Mouse (Mus musculus) CH12.LX (cell line): ENCODE results near the gene Hamp2. TPM values are rescaled to one million over a fixed set of nuclear protein-coding genes. Genes with fewer than 3 reads are reported as not detected.

Experiments
- DNase-seq: peaks from one replicate; pipeline ENCODE4 v3.0.0-alpha.2; 2013; ENCODE audit errors: extremely low read depth
- H3K27ac ChIP-seq: 2 replicates; pipeline ENCODE4 v1.5.1; 2012; ENCODE audit warnings: low read depth, mild to moderate bottlenecking, control low read depth, moderate library complexity; ENCODE audit not compliant: insufficient read depth
- H3K27me3 ChIP-seq: replicated peaks from 2 replicates; pipeline ENCODE3; 2012; ENCODE audit warnings: inconsistent platforms
- H3K36me3 ChIP-seq, 2 experiments: replicated peaks in 1 of 2; 2 replicates each; pipeline versions ENCODE3 to v1.6.1; 2012; ENCODE audit warnings: inconsistent platforms in 1 of 2, low read length in 1 of 2, mild to moderate bottlenecking in 1 of 2, mixed read lengths in 1 of 2, moderate library complexity in 1 of 2; ENCODE audit not compliant: control insufficient read depth in 1 of 2, insufficient read depth in 1 of 2
- H3K4me1 ChIP-seq, 2 experiments: 2 replicates each; pipeline ENCODE4 v1.6.1; 2012; ENCODE audit warnings: inconsistent platforms in 1 of 2, moderate library complexity in 1 of 2; ENCODE audit not compliant: insufficient read depth in 2 of 2, control insufficient read depth in 1 of 2
- H3K4me2 ChIP-seq: 2 replicates; pipeline ENCODE4 v1.6.1; 2012; ENCODE audit warnings: low read depth, mild to moderate bottlenecking, control low read depth; ENCODE audit not compliant: poor library complexity, insufficient read depth, severe bottlenecking
- H3K4me3 ChIP-seq, 3 experiments: fragments of 150-350 bp in 1 of 3; sonication (generic) in 1 of 3; replicated peaks in 1 of 3; 2 replicates each; pipeline versions ENCODE3 to v1.5.1; 2011 to 2012; ENCODE audit warnings: low read depth in 2 of 3, low read length in 2 of 3, mild to moderate bottlenecking in 2 of 3, moderate library complexity in 2 of 3, control low read depth in 1 of 3, improper control_type of control experiment in 1 of 3, inconsistent platforms in 1 of 3, mixed read lengths in 1 of 3; ENCODE audit not compliant: poor library complexity in 1 of 3
- H3K79me2 ChIP-seq: replicated peaks from 2 replicates; pipeline ENCODE4 v1.6.1; 2012; ENCODE audit warnings: mild to moderate bottlenecking, moderate library complexity; ENCODE audit not compliant: control insufficient read depth, poor library complexity, insufficient read depth, severe bottlenecking; ENCODE audit errors: extremely low read depth
- H3K9ac ChIP-seq: 2 replicates; pipeline ENCODE4 v1.6.1; 2012; ENCODE audit warnings: low read depth, mild to moderate bottlenecking, control low read depth, moderate library complexity; ENCODE audit not compliant: insufficient read depth
- H3K9me3 ChIP-seq: replicated peaks from 2 replicates; pipeline ENCODE3; 2012; ENCODE audit warnings: low read length, inconsistent platforms, mixed read lengths
- BHLHE40 ChIP-seq: IDR thresholded peaks from 2 replicates; pipeline ENCODE4 v1.6.1; 2011; ENCODE audit warnings: mild to moderate bottlenecking, low read depth, low read length, improper control_type of control experiment
- CTCF ChIP-seq, 2 experiments: IDR thresholded peaks in 1 of 2; conservative IDR thresholded peaks in 1 of 2; 2 replicates each; pipeline ENCODE4 v1.5.1; 2011 to 2012; ENCODE audit warnings: low read depth in 2 of 2, low read length in 2 of 2, improper control_type of control experiment in 1 of 2, inconsistent platforms in 1 of 2, mild to moderate bottlenecking in 1 of 2, moderate library complexity in 1 of 2
- E2F4 ChIP-seq: IDR thresholded peaks from 2 replicates; pipeline ENCODE4 v1.6.1; 2011; ENCODE audit warnings: low read depth, low read length, improper control_type of control experiment; ENCODE audit not compliant: insufficient replicate concordance
- HCFC1 ChIP-seq: IDR thresholded peaks from 2 replicates; pipeline ENCODE4 v1.6.1; 2012; ENCODE audit warnings: low read depth, mild to moderate bottlenecking, inconsistent platforms, low read length, improper control_type of control experiment
- JUN ChIP-seq: IDR thresholded peaks from 2 replicates; pipeline ENCODE4 v1.6.1; 2011; ENCODE audit warnings: low read depth, mild to moderate bottlenecking, low read length, improper control_type of control experiment, moderate library complexity; ENCODE audit not compliant: insufficient read depth
- JUND ChIP-seq: conservative IDR thresholded peaks from 2 replicates; pipeline ENCODE4 v1.6.1; 2011; ENCODE audit warnings: low read depth, low read length, improper control_type of control experiment
- KAT2A ChIP-seq: IDR thresholded peaks from 2 replicates; pipeline ENCODE4 v1.6.1; 2012; ENCODE audit warnings: low read length, improper control_type of control experiment, inconsistent platforms; ENCODE audit not compliant: insufficient replicate concordance
- MAFK ChIP-seq: IDR thresholded peaks from 2 replicates; pipeline ENCODE4 v1.6.1; 2011; ENCODE audit warnings: low read length, improper control_type of control experiment; ENCODE audit not compliant: insufficient replicate concordance
- MAX ChIP-seq: IDR thresholded peaks from 2 replicates; pipeline ENCODE4 v1.6.1; 2011; ENCODE audit warnings: low read length, improper control_type of control experiment
- MAZ ChIP-seq: IDR thresholded peaks from 2 replicates; pipeline ENCODE4 v1.6.1; 2012; ENCODE audit warnings: low read depth, mild to moderate bottlenecking, inconsistent platforms, low read length, improper control_type of control experiment, moderate library complexity
- MXI1 ChIP-seq: IDR thresholded peaks from 2 replicates; pipeline ENCODE4 v1.6.1; 2011; ENCODE audit warnings: mild to moderate bottlenecking, low read depth, low read length, improper control_type of control experiment
- MYC ChIP-seq: IDR thresholded peaks from 2 replicates; pipeline ENCODE4 v1.6.1; 2011; ENCODE audit warnings: low read depth, mild to moderate bottlenecking, improper control_type of control experiment, low read length
- NELFE ChIP-seq: IDR thresholded peaks from 2 replicates; pipeline ENCODE4 v1.6.1; 2011; ENCODE audit warnings: low read depth, low read length, improper control_type of control experiment
- NRF1 ChIP-seq: IDR thresholded peaks from 2 replicates; pipeline ENCODE4 v1.6.1; 2014; ENCODE audit warnings: low read depth, mild to moderate bottlenecking, inconsistent platforms, low read length, improper control_type of control experiment, moderate library complexity
- POLR2A ChIP-seq: IDR thresholded peaks from 2 replicates; pipeline ENCODE4 v1.6.1; 2011; ENCODE audit warnings: low read depth, mild to moderate bottlenecking, improper control_type of control experiment, low read length
- POLR2AphosphoS2 ChIP-seq: IDR thresholded peaks from 2 replicates; pipeline ENCODE4 v1.6.1; 2011; ENCODE audit warnings: low read depth, low read length, improper control_type of control experiment
- TBP ChIP-seq: conservative IDR thresholded peaks from 2 replicates; pipeline ENCODE4 v1.6.1; 2011; ENCODE audit warnings: low read depth, low read length, improper control_type of control experiment
- TCF12 ChIP-seq: IDR thresholded peaks from 2 replicates; pipeline ENCODE4 v1.6.1; 2014; ENCODE audit warnings: low read depth, mild to moderate bottlenecking, inconsistent platforms, low read length, improper control_type of control experiment
- UBTF ChIP-seq: IDR thresholded peaks from 2 replicates; pipeline ENCODE4 v1.6.1; 2012; ENCODE audit warnings: low read depth, mild to moderate bottlenecking, inconsistent platforms, low read length, improper control_type of control experiment, moderate library complexity
- USF1 ChIP-seq: IDR thresholded peaks from 2 replicates; pipeline ENCODE4 v1.6.1; 2014; ENCODE audit warnings: low read depth, mild to moderate bottlenecking, inconsistent platforms, low read length, improper control_type of control experiment
- USF2 ChIP-seq: conservative IDR thresholded peaks from 2 replicates; pipeline ENCODE4 v1.6.1; 2011; ENCODE audit warnings: low read depth, low read length, improper control_type of control experiment
- ZC3H11A ChIP-seq: IDR thresholded peaks from 2 replicates; pipeline ENCODE4 v1.6.1; 2012; ENCODE audit warnings: low read depth, mild to moderate bottlenecking, inconsistent platforms, low read length, improper control_type of control experiment
- ZMIZ1 ChIP-seq: IDR thresholded peaks from 2 replicates; pipeline ENCODE4 v1.6.1; 2012; ENCODE audit warnings: low read depth, mild to moderate bottlenecking, inconsistent platforms, low read length, improper control_type of control experiment
- ZNF384 ChIP-seq: IDR thresholded peaks from 2 replicates; pipeline ENCODE4 v1.6.1; 2012; ENCODE audit warnings: low read depth, low read length, improper control_type of control experiment, inconsistent platforms
- dilution Hi-C: fragments of 300-500 bp; cut with MboI; formaldehyde crosslinking; loops from 2 replicates; pipeline ENCODE4 v1.14.3; 2020; ENCODE audit warnings: low sequenced_read_pairs; ENCODE audit not compliant: extremely low pct_unique_long_range_greater_than_20kb, extremely low pct_ligation_motif_present
- in situ Hi-C: fragments of 300-500 bp; cut with MboI; formaldehyde crosslinking; loops from 3 replicates; pipeline ENCODE4 v1.14.3; 2019; ENCODE audit warnings: low sequenced_read_pairs, low pct_ligation_motif_present, low pct_unique_long_range_greater_than_20kb, mixed read lengths
- polyA plus RNA-seq: library from polyadenylated mRNA; unstranded; fragments of >175 nt; gene quantifications from 2 replicates; pipeline ENCODE4 v1.2.1, GENCODE M21; 2012; ENCODE audit warnings: low read depth; ENCODE audit not compliant: insufficient read length
- total RNA-seq, 2 experiments: library from RNA; depleted of rRNA; stranded (reverse); fragments of 300-350 nt in 1 of 2; fragments of >200 nt in 1 of 2; gene quantifications; 2 replicates each; pipeline ENCODE4 v1.2.3; 2012 to 2014

The Hamp2 gene
- total and polyA plus RNA-seq, 3 experiments = not detected

DNA sequence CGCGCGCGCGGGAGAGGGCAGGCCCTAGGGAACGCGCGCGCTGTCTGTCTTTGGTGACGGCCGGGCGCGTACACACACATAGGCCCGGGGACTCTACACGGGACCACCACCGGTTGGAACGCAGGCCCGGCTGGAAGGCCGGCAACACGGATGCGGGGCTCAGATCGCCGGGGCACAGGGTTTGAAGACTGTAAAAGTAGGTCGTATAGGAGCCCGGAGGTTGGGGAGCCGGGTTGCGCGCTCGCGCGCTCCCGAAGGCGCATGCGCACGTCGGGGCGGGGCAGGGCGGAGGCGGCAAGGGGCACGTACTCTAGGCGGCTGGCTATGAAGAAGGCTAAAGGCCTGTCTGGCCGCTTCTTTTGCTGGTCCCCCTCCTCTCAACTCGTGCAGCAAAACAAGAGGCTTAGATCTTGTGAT, 32.9 kb upstream of the Hamp2 start:
- TF ChIP-seq NRF1 = peak; percentile 89
- peak; percentile 74 for TF ChIP-seq NELFE
- no peak for TF ChIP-seq MAFK
- peak; percentile 50; the same call in 1 of the 2 replicates for TF ChIP-seq MAX
- no peak for TF ChIP-seq JUND
- TF ChIP-seq USF2 = no peak
- no peak for TF ChIP-seq MAZ
- peak; percentile 57 for TF ChIP-seq HCFC1
- no peak for TF ChIP-seq BHLHE40
- TF ChIP-seq POLR2AphosphoS2 = peak; percentile 51; the same call in 1 of the 2 replicates
- TF ChIP-seq CTCF (conservative IDR thresholded peaks at IDR 0.05 in 1 of 2, IDR thresholded peaks at IDR 0.05 in 1 of 2; ENCODE audit: low read depth in 2 of 2, low read length in 2 of 2) = no peak
- 0 out of 2 replicates have a peak, but pooled peaks have one; percentile 47 for TF ChIP-seq KAT2A
- peak; percentile 66; the same call in 1 of the 2 replicates for TF ChIP-seq UBTF
- peak; percentile 55; the same call in 1 of the 2 replicates for TF ChIP-seq TBP
- TF ChIP-seq ZMIZ1 = peak; percentile 21; the same call in 1 of the 2 replicates
- TF ChIP-seq JUN = no peak
- peak; percentile 36; the same call in 1 of the 2 replicates for TF ChIP-seq E2F4
- peak; percentile 68; the same call in 1 of the 2 replicates for TF ChIP-seq TCF12
- peak; percentile 79 for TF ChIP-seq POLR2A
- TF ChIP-seq, all 38 proteins: peak for 12
- in situ Hi-C loops (no loop called here), dilution Hi-C loops (no loop called here)
- peak; percentile 79 for DNase-seq
- Histone ChIP-seq H3K4me1 (peaks cover 21 to 45% of the 10 kb centered on the region in 2 experiments), H3K4me2 (peak overlapping the region; percentile 70; the same call in 1 of the 2 replicates), H3K9ac (peak overlapping the region; percentile 100), H3K9me3 (no peaks in the 10 kb centered on the region), H3K36me3 (peaks cover 24 to 43% of the 10 kb centered on the region in 2 experiments), H3K27ac (peak overlapping the region; percentile 69), H3K27me3 (no peaks in the 10 kb centered on the region), H3K4me3 (peak overlapping the region; percentile 67 to 91 (median 88)), H3K79me2 (no peaks in the 10 kb centered on the region; the same call in 1 of the 2 replicates)

DNA sequence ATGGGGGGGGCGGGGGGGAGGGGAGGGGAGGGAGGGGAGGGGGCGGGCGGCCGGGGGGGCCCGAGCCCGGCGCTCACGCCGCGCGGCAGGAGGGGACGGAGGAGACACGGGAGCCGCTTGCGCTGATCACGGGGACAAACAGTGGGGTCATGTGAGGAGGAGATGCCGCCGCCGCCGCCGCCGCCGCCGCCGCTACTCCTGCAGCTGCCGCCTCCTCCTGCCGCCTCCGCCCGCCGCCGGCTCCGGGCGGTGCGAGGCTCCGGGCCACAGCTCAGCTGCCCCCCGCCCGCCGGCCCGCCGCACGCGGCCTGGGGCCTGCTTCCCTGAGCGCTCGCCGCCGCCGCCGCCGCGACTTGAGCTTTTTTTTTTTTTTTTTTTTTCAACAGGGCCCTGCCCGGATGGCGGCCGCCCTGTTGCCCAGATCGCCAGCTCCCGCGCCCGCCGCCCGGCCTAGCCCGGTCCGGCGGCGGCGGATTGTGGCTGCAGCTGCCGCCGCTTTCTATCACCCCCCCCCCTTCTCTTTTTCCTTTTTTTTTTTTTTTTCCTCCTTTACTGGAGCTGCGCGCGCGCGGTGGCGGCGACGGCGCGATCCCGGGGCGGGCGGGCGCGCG, 32.4 kb upstream of the Hamp2 start, which contains the start of gene Usf2:
Usf2 (minus strand) TSS at position 48 of the 611 bp plus-strand sequence.
- TF ChIP-seq MXI1 (0 out of 2 replicates have a peak, but pooled peaks have one; percentile 4), ZC3H11A (no peak), HCFC1 (no peak), MYC (no peak), USF1 (peak; percentile 59), MAZ (0 out of 2 replicates have a peak, but pooled peaks have one; percentile 35), KAT2A (no peak), JUND (no peak), BHLHE40 (peak; percentile 81), ZNF384 (peak; percentile 90)
- no peaks in the 10 kb centered on the region; the same call in 1 of the 2 replicates for H3K79me2 ChIP-seq

More for the DNA sequence above, 32.4 kb upstream of the Hamp2 start, which contains the start of gene Usf2:
- Histone ChIP-seq H3K9ac (peak within 1 kb of the TSS; percentile 100), H3K27me3 (no peaks in the 10 kb centered on the region), H3K4me3 (peak within 1 kb of the TSS; percentile 67 to 91 (median 88)), H3K9me3 (no peaks in the 10 kb centered on the region), H3K36me3 (peaks cover 28 to 49% of the 10 kb centered on the region in 2 experiments), H3K4me2 (peak within 1 kb of the TSS; percentile 70), H3K4me1 (peaks cover 21 to 45% of the 10 kb centered on the region in 2 experiments), H3K27ac (peak within 1 kb of the TSS; percentile 74)
- DNase-seq = peak; percentile 57
- in situ Hi-C loops (no loop called here), dilution Hi-C loops (no loop called here)
